Mouse (Mus musculus): ENCODE measurements around the gene 1190007I07Rik. TPM values are rescaled to one million over a fixed set of nuclear protein-coding genes. Genes with fewer than 3 reads are reported as not detected.
"Not testable (repeated sequence)": the region's sequence is repeated elsewhere in the genome, so short reads cannot be mapped to it uniquely, and the experiment has no call there.

The 1190007I07Rik gene
- total RNA-seq, 4 experiments from 2014 or later, result 21.7 to 25.7 (median 22.3) TPM

GRCm38 (mm10) chr10:82629111-82629585, 6.1 kb upstream of the 1190007I07Rik start:
- no peak for DNase-seq

- not testable (repeated sequence) for DNase-seq
Observed at GRCm38 (mm10) chr10:82623553-82623932, 515 bp upstream of the 1190007I07Rik start.

- DNase-seq, result no peak
Observed at GRCm38 (mm10) chr10:82622235-82622634, 793 bp downstream of the 1190007I07Rik start.

- DNase-seq, result not testable (repeated sequence)
Observed at GRCm38 (mm10) chr10:82594421-82594820, 28.6 kb downstream of the 1190007I07Rik start.

- not testable (repeated sequence) for DNase-seq
Observed at GRCm38 (mm10) chr10:82589673-82590072, 33.4 kb downstream of the 1190007I07Rik start.

GRCm38 (mm10) chr10:82571091-82571490, 51.9 kb downstream of the 1190007I07Rik start:
- peak; percentile 3 for DNase-seq

Other genes starting within 250 kb of the 1190007I07Rik start
- gene Gm1553, start 130.6 kb downstream of the 1190007I07Rik start, total RNA-seq (2022), result not detected
- gene Tdg, start 6.6 kb upstream of the 1190007I07Rik start, total RNA-seq (2022), result 10 to 100 TPM; 22.9 to 35.7 (median 25.1) TPM
- gene Glt8d2, start 67.4 kb upstream of the 1190007I07Rik start, total RNA-seq (2022), result 1 to 10 TPM; 1.0 to 4.3 (median 2.7) TPM
- gene Hcfc2, start 72.9 kb upstream of the 1190007I07Rik start, total RNA-seq (2022), result 10 to 100 TPM; 31.6 to 43.2 (median 34.7) TPM
- 10 to 100 TPM; 16.5 to 28.9 (median 24.6) TPM for gene Nfyb, start 140.9 kb upstream of the 1190007I07Rik start, total RNA-seq (2022)
- gene Txnrd1, start 210.7 kb upstream of the 1190007I07Rik start, total RNA-seq (2022), result 100 to 1,000 TPM in 2 of 4 experiments, 10 to 100 TPM in 2; 75.8 to 107 (median 91.5) TPM
- 1 to 10 TPM; 1.5 to 3.5 (median 3.0) TPM for gene Eid3, start 243.4 kb upstream of the 1190007I07Rik start, total RNA-seq (2022)